Mouse (Mus musculus) MEL-GATA-1-ER (cell line): ENCODE measurements at regions not wholly inside any gene's neighbourhood (a gene's known extent, or its start where the extent isn't known, plus 50 kb on each side); places are given as distances from the start of the nearest gene placed in this dataset.

Source experiments
- DNase-seq: peaks from one replicate; pipeline ENCODE4 v3.0.0-alpha.2; 2012; ENCODE audit warnings: low read depth; ENCODE audit errors: extremely low read depth

DNA sequence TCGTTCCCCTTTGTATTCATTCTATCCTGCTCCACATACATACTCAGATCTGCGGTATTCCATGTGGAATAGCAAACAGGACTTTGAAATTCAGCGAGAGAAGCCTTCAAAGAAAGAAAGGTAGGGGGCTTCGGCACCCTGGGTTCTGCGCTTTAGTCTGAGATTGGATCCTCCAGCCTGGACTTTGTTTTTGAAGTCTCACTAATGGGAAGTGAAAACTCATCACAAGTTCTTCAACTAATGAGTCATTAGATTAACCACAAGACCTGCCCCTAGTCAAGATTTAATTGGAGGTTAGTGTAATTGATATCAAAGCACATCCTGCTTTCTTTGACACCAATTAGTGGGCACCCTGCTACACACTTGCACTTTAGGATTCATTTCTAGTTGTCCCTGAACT lies 492.5 kb upstream of the Zfp960 start:
- no peak for DNase-seq

DNA sequence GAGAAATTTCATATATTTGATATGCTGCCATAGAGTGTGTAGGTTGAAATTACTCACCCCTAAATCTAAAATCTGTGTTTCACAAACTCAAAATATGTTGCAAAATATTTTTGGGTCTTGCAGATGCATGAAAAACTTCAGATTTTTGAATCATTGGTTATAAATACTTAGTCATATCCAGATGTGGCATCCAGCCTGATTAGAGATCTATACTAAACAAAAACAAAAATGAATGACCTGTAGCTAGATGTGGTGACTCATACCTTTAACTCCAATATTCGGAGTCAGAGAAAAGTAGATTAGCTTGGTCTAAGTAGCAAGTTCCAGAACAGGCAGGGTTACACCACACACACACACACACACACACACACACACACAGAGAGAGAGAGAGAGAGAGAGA lies 475.1 kb upstream of the Zfp960 start:
- DNase-seq, result no peak

DNA sequence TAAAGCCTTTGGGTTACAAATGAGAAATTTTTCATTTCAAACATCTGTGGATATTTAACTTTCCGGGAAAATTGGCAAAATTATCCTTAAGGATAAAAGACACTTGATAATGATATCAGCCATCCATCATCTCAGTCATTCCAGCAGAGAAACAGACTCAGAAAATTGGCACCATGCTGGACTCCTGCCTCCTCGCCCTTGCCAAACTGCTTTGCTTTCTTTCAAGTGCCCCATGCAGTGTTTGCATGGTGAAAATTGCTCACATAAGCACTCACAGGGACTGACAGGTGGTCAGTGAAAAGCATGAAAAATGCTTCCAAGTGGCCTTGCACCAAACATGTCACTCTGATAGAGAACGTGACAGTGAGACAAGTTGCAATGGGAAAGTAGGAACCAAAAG lies 464.2 kb upstream of the Zfp960 start:
- DNase-seq, result no peak

DNA sequence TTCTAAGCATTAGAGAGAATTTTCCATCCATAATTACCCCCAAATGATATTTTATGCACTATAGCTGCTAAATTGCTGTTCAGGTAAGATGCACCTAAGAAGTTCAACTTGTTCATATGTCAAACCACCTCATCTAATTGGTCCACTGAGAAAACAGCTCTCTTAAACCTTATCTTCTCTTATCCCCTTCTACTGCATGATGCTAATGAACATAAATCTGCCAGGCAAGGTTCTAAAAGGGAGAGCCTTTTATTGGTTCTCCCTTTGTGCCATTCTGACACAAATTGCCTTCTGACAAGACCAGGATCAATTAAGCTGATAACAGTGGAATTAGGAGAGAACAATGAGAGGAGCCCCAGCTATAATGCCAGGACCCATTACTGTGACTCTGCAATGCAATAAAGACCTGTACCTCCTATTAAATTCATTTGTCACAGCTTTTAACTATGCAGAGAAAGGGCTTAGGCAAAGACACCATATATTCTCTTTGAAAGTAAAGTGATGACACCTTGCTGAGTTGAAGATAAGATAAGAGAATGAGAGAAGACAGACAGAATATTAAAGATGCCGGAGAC lies 451.4 kb upstream of the Zfp960 start:
- DNase-seq, result no peak

DNA sequence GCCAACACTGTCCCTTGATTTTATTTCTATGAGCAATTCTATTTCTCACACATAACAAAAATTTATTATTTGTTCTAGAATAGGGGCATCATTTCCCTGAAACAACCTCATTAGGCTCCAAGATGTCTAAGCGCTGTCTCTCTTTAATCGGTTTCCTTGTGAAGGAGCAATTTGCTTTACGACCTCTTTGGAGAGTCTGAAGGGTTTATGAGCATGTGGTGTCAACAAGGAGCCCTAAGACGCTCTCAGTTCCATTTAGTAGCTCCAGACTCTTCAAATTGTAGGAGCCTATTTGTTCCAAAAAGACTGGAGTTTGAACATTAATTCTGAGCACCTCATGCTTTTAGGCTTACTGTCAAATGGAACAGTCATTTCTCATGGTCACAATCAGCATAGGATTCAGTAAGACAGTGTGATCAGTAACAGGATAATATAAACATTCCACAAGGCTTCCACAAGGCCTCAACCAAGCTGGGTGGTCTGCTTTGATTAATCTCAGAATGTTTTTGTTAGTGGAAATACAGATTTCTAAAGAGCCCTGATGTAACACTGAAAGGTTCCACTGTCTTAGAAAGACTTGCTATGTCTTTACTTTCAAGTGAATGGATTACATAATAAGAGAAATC lies 441.9 kb upstream of the Zfp960 start:
- no peak for DNase-seq

DNA sequence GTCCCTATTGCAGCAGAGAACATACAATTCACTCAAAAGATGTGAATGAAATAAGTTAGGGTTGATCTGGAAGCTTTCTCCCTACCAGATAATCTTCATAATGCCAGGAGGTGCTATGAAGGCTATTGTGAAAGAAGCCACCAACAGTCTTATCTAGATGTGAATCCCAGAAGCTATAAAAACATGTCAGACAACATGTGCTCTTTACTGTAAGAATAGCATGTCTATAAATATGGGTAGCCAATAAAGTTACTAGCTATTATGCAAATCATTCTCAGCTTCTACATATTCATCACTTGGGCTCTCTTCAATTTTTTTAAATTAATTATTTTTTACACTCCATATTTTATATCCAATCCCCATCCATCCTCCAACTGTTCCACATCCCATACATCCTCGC lies 434.1 kb upstream of the Zfp960 start:
- no peak for DNase-seq

DNA sequence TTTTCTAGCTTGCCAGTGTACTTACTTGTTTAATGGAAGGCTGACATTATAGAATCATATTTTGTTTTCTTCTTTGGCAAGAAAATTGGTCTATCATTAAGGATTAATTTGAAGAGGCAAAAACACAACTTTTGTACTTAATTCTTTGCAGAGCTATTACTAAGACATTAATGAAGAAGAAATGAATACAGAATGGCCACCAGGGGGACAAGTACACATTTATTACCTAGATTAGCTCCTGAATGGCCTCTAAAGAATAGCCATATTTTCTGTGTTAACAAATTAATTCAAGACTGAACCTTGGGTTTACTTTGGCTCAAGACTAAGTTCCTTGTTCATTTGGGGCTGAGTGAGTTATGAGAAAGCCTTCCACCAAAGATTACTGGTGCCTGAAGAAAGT lies 430.5 kb upstream of the Zfp960 start:
- DNase-seq, result peak; percentile 2

DNA sequence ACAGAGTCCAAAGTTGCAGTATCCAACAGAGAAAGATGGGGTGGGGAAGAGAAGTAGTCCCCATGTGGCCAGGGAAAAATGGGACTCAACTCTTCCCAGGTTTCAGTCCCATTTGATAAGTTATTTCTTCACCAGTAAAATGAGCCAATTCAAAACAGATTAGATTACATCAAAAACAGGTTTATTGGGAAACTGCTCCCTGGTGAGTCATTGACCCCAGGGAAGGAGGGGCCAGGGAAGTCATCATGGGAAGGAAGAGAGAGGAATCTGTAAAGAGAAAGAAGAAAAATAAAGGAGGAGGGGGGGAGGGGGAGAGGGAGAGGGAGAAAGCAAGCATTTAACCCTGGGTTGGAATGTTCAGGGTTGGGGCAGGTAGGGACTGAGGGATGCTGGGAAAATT lies 426.4 kb upstream of the Zfp960 start:
- DNase-seq, result no peak

DNA sequence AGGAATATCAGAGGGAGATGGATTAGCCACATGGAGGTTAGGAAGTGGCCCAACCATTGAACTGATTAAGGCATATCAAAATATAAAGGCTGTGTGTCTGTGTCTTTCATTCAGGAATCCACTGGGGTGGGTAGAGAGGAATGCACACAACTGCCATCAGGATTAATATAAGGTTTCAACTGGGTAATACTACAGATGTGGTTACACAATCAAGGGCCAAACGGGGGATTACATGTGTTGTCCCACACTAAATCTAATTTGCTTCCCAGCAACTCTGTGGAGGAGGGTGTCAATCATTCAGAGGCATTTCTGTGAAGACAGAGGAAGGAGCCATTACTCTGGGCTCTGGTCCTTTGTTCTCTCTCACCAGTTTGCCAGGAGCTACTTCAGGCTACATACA lies 416.0 kb upstream of the Zfp960 start:
- DNase-seq, result no peak

DNA sequence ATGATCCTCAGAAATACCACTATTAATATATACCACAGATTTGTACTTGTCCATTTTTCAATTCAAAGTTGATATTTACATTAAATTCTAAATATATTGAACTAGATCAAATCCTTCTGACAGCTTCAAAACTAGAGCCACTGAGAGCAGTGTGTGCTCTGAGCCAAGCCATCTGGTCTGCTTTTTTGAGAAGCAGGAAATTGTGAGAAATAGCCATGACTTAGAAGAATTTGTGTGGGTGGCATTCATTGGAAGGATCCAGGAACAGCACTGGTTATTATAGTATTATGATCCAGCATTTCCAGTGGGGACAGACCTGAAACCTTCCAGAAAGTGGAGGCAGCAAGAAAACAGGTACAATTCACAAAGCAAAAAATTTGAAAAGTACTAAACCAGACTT lies 398.7 kb upstream of the Zfp960 start:
- DNase-seq, result no peak

DNA sequence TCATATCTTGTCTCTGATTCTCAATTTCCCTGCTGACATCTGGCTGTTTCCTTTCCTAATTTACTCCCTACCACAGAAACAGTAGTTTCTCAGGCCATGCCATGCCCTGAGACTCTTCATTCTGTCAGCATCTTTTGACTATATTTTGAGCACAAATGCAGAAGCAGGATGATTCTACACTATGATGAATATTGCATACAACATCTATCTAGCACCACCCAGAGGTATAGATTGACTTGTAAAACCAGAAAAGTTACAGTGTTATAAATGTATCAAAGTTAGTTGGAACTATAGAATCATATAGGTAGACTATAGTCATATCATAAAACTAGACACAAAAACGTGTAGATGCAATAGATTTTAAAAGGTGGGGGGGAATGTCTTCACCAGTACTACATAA lies 396.3 kb upstream of the Zfp960 start:
- DNase-seq, result no peak

DNA sequence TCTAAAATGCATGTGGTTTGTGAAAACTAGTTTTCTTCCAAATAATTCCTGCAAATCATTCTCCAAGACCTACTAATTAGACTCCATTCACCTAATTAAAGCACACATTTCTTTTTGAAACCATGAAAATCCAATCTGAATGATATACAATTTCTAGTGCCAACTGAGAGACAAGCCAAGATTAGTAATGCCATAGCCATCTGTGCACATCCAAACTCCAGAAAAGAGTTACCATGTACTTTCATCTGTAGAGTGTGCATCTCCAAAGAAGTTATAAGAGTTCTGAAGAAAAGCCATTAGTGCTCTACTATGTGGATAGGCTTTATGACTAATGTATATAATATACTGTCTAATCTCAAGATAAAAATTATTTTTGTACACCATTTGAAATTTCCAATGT lies 359.7 kb upstream of the Zfp960 start:
- no peak for DNase-seq

DNA sequence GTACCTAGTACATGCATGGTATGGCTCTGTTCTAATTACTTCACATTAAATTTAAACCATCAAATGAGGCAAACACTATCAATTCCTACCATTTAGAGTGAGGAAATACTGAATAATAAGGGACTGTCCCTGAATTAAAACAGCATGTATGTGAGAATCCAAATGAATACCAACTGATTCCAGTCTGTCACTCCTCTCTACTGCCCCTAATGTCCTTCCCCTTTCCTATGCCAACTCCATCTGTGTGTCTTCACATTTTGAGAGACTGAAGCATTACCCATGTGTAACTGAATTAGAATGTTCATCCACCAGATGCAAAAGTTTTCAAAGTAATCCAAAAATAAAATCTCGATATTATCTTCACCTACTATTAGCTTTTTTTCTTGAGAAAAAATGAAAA lies 358.0 kb upstream of the Zfp960 start:
- DNase-seq, result no peak

DNA sequence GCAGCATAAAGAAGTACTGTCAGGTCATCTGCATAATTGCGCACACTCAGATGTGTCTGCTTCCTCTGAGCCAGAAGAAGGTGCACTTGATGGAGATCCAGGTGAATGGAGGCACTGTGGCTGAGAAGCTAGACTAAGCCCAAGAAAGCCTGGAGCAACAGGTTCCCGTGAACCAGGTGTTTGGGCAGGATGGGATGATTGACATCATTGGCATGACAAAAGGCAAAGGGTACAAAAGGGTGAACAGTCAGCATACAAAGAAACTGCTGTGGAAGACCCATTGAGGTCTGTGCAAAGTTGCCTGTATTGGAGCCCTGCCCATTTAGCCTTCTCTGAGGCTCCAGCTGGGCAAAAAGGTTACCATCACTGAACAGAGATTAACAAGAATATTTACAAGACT lies 337.0 kb upstream of the Zfp960 start:
- no peak for DNase-seq

DNA sequence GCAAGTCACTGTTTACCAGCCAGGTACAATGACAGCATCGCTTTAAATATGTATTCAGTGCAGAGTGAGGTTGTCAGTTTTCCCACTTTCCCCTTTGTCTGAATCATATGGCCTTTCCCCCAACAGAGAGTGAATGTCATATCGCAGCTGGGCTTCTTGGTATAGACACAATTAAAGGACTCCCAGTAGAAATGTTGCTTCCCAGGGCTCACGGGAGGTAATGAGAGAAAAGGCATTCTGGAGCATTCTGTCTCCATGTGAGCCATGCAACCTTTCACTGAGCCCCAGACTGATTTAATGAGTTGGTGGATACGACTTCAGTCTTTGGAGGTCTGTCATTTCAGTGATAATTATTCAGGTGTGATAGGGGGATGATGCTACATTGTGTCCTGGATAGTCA lies 310.8 kb upstream of the Zfp960 start:
- DNase-seq, result no peak

DNA sequence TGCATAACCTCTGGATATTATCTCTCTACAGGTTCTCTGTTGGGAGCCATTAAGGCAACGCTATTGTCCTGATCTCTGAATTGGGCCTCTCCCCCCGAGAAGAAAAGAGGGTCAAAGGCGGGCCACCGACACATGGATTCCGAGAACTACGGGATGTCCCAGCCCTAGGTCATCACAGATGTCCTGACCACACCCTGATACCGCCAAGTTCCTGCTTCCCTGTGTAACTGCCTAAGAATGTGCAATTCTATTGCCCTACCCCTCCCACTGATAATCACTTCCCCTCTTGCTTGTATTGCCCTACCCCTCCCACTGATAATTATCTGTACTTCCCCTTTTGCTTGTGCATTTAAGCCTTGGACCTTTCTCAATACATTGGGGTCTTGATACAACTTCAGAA lies 293.3 kb upstream of the Zfp960 start:
- DNase-seq, result peak; percentile 47

DNA sequence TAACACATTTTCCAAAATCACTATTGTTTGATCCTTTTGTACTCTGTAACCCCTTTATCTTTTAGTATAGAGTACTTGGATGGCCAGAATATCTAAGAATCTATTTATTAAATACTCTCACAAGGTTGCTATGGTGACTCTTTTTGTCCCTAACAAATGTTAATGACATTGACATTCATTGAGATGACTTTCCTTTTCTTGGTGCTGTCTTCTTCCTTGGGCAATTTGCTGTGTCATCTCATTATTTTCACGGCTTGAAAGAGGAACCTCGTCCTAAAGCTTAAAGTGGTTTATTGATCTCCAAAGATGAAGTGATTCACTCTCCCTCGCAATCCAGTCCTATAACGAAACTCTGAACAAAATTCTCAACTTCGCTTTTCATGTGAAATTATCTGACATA lies 265.6 kb upstream of the Zfp960 start:
- DNase-seq, result no peak

DNA sequence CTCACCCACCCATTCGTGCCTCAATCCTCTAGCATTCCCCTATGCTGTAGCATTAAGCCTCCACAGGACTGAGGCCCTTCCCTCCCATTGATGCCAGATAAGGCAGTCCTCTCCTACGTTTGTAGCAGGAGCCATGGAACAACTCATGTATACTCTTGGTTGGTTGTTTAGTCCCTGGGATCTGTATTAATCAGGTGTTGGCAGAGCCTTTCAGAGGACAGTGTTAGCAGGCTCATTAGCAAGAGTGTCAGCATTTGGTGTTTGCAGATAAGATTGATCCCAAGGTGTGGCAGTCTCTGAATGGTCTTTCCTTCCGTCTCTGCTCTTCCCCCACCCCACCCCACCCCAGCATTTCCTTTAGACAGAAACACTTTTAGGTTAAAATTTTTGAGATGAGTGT lies 258.9 kb upstream of the Zfp960 start:
- DNase-seq, result peak; percentile 58

DNA sequence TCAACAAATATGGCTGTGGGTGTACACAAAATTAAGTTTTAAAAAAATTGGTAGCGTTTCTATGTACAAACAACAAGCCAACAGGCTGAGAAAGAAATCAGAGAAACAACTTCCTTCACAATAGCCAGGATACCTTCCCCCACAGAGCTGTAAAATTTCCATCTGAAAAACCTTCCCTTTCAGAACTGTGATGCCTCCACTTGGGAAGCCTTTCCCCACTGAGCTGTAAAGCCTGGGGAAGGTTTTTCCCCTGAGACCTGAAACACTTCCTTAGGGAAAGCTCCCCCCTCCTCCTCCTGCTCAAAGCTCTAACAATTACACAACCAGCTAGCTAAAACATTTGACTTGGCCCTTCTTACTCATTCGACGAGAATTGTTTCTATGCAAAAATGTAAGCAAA lies 245.5 kb upstream of the Zfp960 start:
- no peak for DNase-seq

DNA sequence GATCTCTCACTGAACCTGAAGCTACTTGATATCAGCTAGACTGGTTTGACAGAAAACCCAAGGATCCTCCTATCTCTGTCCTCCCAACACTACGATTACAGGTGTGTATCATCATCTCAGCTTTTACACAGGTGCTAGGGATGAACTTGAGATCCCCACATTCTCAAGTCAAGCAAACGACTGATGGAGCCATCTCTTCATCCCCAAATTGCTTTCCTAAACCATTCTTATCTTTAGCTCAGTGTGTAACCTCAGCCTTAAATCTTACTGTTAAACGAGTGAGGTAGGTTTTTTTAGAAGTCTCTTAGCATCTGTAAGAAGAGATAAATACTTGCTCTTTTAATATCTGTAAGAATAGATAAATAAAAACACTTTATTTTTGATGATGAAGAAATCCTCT lies 242.2 kb upstream of the Zfp960 start:
- DNase-seq, result no peak

DNA sequence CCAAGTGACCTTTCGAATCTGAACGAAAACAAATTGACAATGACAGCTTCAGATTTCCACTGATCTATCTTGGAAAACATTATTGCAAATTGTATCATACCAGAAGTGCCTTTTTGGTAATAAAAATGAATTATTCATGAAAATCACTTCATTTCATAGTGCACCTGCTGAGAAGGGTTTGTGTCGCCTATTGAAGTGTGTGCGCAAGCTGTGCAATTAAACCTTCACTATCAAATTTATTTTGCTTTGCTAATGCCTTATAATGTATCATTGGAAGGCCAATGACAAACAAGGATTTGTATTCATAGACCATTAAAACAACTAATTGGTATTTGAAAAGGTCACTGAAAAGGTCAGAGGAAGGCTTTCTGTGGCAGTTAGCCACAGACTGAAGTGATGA lies 224.8 kb upstream of the Zfp960 start:
- DNase-seq, result no peak

DNA sequence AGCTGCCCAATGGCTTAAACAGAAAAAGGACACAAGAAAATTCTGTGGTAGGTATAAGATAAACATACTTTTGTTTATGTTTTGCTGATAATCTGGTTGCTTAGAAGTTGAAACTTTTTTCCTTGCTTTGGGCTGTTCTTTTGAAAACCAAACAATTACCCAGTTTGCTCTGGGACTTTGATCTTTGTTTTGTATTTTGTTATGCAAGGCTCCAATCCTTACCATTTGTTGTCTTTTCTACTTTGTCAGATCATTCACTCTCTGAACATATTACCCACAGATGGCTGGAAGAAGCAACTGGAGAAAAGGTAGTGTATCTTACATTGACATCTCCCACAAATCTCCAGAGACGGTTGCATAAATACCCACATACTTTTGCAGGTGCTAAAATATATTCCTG lies 203.1 kb upstream of the Zfp960 start:
- no peak for DNase-seq

DNA sequence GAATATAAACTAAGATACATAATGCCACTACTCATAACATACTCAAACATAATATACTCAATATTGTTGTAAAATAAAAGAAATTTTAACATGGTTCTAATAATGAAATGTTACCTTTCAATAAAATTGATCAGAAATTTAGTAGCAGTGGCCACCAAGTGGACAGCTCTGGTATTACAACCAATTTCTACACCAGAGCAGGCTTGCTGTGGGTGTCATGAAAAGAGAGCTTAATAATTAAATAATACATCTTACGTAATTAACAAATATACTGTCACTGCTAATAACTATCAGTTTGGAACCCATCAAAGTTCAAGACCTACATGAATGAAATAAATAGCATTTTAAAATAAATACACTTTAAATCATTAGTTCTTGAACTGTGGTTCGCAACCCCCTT lies 163.1 kb upstream of the Zfp960 start:
- DNase-seq, result peak; percentile 8

DNA sequence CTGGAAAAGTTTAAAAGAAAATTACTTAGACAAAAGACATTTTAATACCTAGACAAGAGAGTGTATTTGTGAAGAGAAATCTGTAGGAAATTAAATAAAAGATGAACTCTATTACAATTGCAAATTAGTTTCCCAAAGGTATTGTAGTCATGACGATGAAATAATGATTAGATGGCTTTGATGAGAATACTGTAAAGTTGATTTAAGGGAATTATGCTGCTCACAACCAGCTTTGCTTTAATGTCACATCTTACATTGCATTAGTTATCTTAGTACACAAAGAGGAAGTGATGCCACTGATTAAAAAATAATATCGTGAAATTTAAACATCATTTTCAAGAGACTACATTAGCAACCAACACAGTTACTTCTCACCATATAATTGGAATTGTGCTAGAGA lies 145.7 kb upstream of the Zfp960 start:
- no peak for DNase-seq
